Mouse (Mus musculus) lung, postnatal 0 days (tissue): ENCODE data around the gene Osbpl11. TPM values are rescaled to one million over a fixed set of nuclear protein-coding genes. Genes with fewer than 3 reads are reported as not detected.

ENCODE experiments used
- ATAC-seq: fragments of 200-750 bp; cut with Nextera tagmentation; 2 replicates; pipeline ENCODE4 v1.8.0; 2017; ENCODE audit warnings: moderate library complexity
- DNase-seq: peaks from one replicate; pipeline ENCODE4 v3.0.0-alpha.2; 2016; ENCODE audit warnings: low spot score
- H3K27ac ChIP-seq: fragments of 300-500 bp; sonication (generic); 2 replicates; pipeline ENCODE4 v1.5.1; 2014; ENCODE audit warnings: antibody characterized with exemption, mild to moderate bottlenecking, low read length, mixed read lengths
- H3K27me3 ChIP-seq: fragments of 300-500 bp; sonication (generic); replicated peaks from 2 replicates; pipeline ENCODE4 v1.6.1; 2014; ENCODE audit warnings: low read length, mixed read lengths; ENCODE audit not compliant: insufficient read depth
- H3K36me3 ChIP-seq: fragments of 300-500 bp; sonication (generic); 2 replicates; pipeline ENCODE4 v1.6.1; 2014; ENCODE audit warnings: low read length, mixed read lengths; ENCODE audit not compliant: insufficient read depth
- H3K4me1 ChIP-seq: fragments of 300-500 bp; sonication (generic); 2 replicates; pipeline ENCODE4 v1.6.1; 2014; ENCODE audit warnings: antibody characterized with exemption, low read depth, low read length, mixed read lengths; ENCODE audit not compliant: insufficient read depth
- H3K4me2 ChIP-seq: fragments of 300-500 bp; sonication (generic); replicated peaks from 2 replicates; pipeline ENCODE4 v1.6.1; 2014; ENCODE audit warnings: low read depth, mild to moderate bottlenecking, low read length, moderate library complexity, mixed read lengths
- H3K4me3 ChIP-seq: fragments of 300-500 bp; sonication (generic); 2 replicates; pipeline ENCODE4 v1.5.1; 2014; ENCODE audit warnings: low read depth, low read length
- H3K9ac ChIP-seq: fragments of 300-500 bp; sonication (generic); replicated peaks from 2 replicates; pipeline ENCODE4 v1.6.1; 2014; ENCODE audit warnings: low read depth, mild to moderate bottlenecking
- H3K9me3 ChIP-seq: fragments of 300-500 bp; sonication (generic); 2 replicates; pipeline ENCODE4 v1.6.1; 2016; ENCODE audit warnings: low read length, mixed read lengths
- CTCF ChIP-seq: IDR thresholded peaks from 2 replicates; pipeline ENCODE4 v1.5.1; 2016; ENCODE audit warnings: antibody characterized with exemption, mild to moderate bottlenecking
- EP300 ChIP-seq: IDR thresholded peaks from 2 replicates; pipeline ENCODE4 v1.6.1; 2016; ENCODE audit warnings: antibody characterized with exemption, mild to moderate bottlenecking, control low read depth
- WGBS: fragments of 180-500 bp; shearing (Covaris S2); extraction: QIAGEN DNeasy Blood & Tissue Kit; methylation state at CpG from one replicate; pipeline ENCODE4 v1.1.7; 2014; 5-methylcytosine and 5-hydroxymethylcytosine counted together
- polyA plus RNA-seq: library from polyadenylated mRNA; unstranded; fragments of >200 nt; fragmentation: Nextera tagmentation; extraction: Ambion mirVana; gene quantifications from 2 replicates; pipeline ENCODE4 v1.2.1, GENCODE M21; 2015

The Osbpl11 gene
- polyA plus RNA-seq, 1 experiment from 2014 or later = 13.6 TPM

DNA sequence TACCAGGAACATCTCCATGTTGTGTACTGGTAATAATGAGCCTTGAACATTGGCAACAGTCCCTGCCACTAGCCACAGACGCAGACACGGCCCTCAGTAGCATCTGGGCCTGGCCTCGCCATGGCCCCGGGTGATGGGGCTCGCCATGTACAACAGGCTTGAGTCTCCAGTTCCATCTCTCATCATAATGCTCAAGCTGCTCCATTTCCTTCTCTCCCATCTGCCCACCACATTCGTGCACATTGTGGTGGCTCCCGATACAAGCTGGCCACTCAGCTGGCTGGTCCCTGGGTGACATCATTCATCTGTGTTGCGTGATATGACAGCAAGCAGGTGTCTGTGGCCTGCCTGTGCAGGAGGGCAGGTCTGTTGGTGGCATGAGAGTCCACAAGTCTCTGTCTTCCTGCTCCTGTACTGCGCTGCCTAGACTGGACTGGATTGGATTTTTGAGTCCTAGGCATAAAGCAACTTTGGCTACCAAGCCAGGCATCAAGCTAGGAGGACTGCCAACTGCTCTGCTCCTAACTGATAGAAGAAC, 60.1 kb downstream of the Osbpl11 start:
- peaks cover 5% of the 10 kb centered on the region; the same call in 1 of the 2 replicates for H3K36me3 ChIP-seq
- WGBS = 93% methylated on average over 9 of the region's 9 CpGs

DNA sequence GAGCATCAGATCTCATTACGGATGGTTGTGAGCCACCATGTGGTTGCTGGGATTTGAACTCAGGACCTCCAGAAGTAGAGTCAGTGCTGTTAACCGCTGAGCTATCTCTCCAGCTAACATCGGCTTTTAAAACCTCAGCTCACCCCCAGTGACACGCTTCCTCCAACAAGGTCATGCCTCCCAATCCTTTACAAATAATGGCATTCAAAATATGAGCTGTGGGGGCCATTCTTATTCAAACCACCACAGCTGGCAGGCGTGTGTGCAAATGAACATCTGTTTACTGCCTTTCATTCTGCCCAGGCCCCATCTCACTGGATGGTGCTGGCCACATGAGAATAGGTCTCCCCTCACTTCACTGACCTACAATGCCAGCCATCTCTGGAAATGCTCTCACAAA, 61.7 kb downstream of the Osbpl11 start:
- H3K27ac ChIP-seq = no peak overlapping the region
- no peak for ATAC-seq
- WGBS = 90% methylated on average over 5 of the region's 5 CpGs
- H3K9ac ChIP-seq = no peak overlapping the region
- TF ChIP-seq CTCF (no peak), EP300 (no peak)
- H3K27me3 ChIP-seq = no peaks in the 10 kb centered on the region
- H3K4me3 ChIP-seq = no peak overlapping the region
- peaks cover 5% of the 10 kb centered on the region; the same call in 1 of the 2 replicates for H3K36me3 ChIP-seq
- no peak for DNase-seq
- no peaks in the 10 kb centered on the region for H3K9me3 ChIP-seq
- H3K4me1 ChIP-seq = 0 out of 2 replicates have a peak, but pooled peaks cover 3% of the 10 kb centered on the region
- no peak overlapping the region for H3K4me2 ChIP-seq

More for the DNA sequence above, 60.1 kb downstream of the Osbpl11 start:
- Histone ChIP-seq H3K9me3 (no peaks in the 10 kb centered on the region), H3K4me3 (no peak overlapping the region), H3K4me1 (no peaks in the 10 kb centered on the region), H3K9ac (no peak overlapping the region), H3K27ac (no peak overlapping the region), H3K27me3 (no peaks in the 10 kb centered on the region), H3K4me2 (no peak overlapping the region)
- ATAC-seq (no peak), DNase-seq (no peak)
- TF ChIP-seq EP300 (no peak), CTCF (no peak)

DNA sequence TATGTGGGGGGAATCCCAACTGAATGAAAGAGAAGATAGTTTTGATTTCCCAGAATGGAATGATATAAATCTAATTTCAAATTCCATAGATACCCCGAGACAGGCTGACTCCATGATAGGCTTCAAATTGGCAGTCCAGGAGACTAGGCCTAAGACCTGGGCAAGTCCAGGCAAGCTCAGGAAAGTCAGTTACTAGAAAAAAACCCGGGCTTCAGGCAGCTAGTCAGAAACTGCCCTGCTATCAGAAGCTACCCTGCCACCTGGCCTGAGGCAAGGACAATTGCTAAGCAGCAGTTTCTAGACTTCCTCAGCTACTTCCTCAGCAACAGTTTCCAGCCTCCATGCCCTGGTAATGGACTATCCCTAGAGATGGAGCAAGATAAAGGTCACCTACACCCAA, 62.1 kb downstream of the Osbpl11 start:
- Histone ChIP-seq H3K27ac (no peak overlapping the region), H3K4me3 (no peak overlapping the region), H3K9ac (no peak overlapping the region), H3K9me3 (no peaks in the 10 kb centered on the region), H3K4me2 (no peak overlapping the region), H3K36me3 (0 out of 2 replicates have a peak, but pooled peaks cover 5% of the 10 kb centered on the region), H3K27me3 (no peaks in the 10 kb centered on the region), H3K4me1 (0 out of 2 replicates have a peak, but pooled peaks cover 3% of the 10 kb centered on the region)
- ATAC-seq (no peak), DNase-seq (no peak)
- TF ChIP-seq CTCF = no peak
- TF ChIP-seq EP300 = no peak
- WGBS = 75% methylated on average over 2 of the region's 2 CpGs

DNA sequence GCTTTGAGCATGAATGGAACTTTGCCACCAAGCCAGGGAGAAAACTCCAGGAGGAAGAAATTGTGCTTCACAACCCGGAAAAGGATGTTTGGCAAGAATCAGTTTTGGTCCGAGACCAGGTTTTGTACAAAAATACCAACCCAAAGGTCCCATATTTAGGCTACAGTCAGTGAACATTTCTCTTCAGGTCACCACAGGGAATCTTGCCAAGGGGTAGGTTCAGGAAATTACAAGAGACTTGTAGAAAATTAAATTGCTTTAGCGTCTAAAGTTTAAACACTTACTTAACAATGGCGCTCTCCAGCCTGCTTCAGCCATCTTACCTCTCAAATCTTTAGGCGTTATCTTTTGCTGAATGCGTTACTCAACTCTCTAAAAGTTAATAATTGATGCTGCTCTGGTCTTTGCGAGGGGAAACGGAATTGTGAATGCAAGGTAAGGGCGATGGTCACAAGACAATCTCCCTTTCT, 65.8 kb downstream of the Osbpl11 start:
- Histone ChIP-seq H3K27me3 (no peaks in the 10 kb centered on the region), H3K4me1 (peaks cover 6% of the 10 kb centered on the region; the same call in 1 of the 2 replicates), H3K9me3 (no peaks in the 10 kb centered on the region), H3K27ac (peak overlapping the region; percentile 96), H3K4me3 (peak overlapping the region; percentile 92), H3K36me3 (no peaks in the 10 kb centered on the region), H3K4me2 (peak overlapping the region; percentile 67), H3K9ac (peak overlapping the region; percentile 90)
- no peak for TF ChIP-seq CTCF
- peak; percentile 79 for TF ChIP-seq EP300
- ATAC-seq (peak; percentile 40), DNase-seq (peak; percentile 85)
- 3% methylated on average over 9 of the region's 9 CpGs for WGBS

- Histone ChIP-seq H3K4me1 (peaks cover 6% of the 10 kb centered on the region; the same call in 1 of the 2 replicates), H3K9me3 (no peaks in the 10 kb centered on the region), H3K9ac (peak within 1 kb of the TSS; percentile 90), H3K27me3 (no peaks in the 10 kb centered on the region), H3K4me2 (peak within 1 kb of the TSS; percentile 67), H3K27ac (peak within 1 kb of the TSS; percentile 96), H3K4me3 (peak within 1 kb of the TSS; percentile 92), H3K36me3 (no peaks in the 10 kb centered on the region)
- ATAC-seq (peak; percentile 89), DNase-seq (peak; percentile 97)
- no peak for TF ChIP-seq EP300
- no peak; the same call in 1 of the 2 replicates for TF ChIP-seq CTCF
- under 1% methylated on average over 69 of the region's 72 CpGs for WGBS
These were observed 66.6 kb downstream of the Osbpl11 start, which contains the start of gene Snx4 for GRCm38 (mm10) chr16:33251194-33252051. Gene Snx4, plus strand, starts transcription at chr16:33251442.

GRCm38 (mm10) chr16:33255601-33256000, 70.7 kb downstream of the Osbpl11 start:
- no peaks in the 10 kb centered on the region for H3K27me3 ChIP-seq
- ATAC-seq (peak; percentile 77), DNase-seq (peak; percentile 86)
- TF ChIP-seq CTCF = no peak
- TF ChIP-seq EP300 = peak; percentile 90
- H3K9ac ChIP-seq = no peak overlapping the region
- H3K4me1 ChIP-seq = peaks cover 9% of the 10 kb centered on the region; the same call in 1 of the 2 replicates
- no peaks in the 10 kb centered on the region for H3K36me3 ChIP-seq
- peak overlapping the region; percentile 90 for H3K27ac ChIP-seq
- H3K4me3 ChIP-seq = 0 out of 2 replicates have a peak overlapping the region, but pooled peaks have one; percentile 5
- H3K4me2 ChIP-seq = peak overlapping the region; percentile 33
- WGBS = 49% methylated on average over 7 of the region's 7 CpGs
- H3K9me3 ChIP-seq = no peaks in the 10 kb centered on the region
